Mouse (Mus musculus): ENCODE data around the gene Rgmb.

Rgmb gene

GRCm38 (mm10) chr17:15830766-15831644 is at the start of gene Rgmb:
TSS of gene Rgmb (minus strand) at chr17:15831039.
- no peak for DNase-seq (ENCODE audit: low read depth)

DNA sequence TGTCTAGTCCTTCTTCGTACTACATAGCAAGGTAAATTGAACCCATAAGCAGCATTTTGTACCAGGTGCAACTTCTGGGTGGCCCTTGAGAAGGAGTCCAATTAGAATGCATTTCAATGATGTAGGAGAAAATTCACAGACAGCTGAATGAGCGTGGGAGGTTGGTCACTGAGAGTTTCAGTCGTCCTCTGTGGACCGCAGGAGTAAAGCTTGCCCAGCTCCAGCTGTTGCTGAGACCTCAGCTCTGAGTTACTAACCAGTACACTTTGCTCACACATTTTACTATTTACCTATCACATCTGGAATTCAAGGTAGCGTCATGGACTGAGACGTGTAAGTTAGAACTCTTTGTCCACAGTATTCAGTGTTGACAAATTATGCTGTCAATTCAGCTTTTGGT is 43.9 kb upstream of the Rgmb start:
- no peak for DNase-seq (ENCODE audit: low read depth)

DNA sequence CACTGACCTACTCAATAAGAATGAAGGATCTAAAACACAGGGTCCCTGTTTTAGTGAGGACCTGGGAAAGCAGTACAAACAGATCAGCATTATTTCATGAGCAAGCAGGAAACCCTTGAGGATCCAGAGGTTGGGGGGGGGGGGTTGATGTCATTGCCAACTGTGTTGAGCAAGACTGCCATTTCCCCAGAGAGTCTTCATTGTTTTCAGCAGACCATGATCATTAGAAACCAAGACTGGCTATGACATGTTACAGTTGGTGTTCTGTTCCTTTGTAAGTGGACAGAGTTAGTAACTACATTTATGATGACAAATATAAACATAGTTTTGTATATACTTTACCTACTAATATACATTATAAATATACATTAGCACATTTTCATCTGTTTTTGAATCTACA is 41.3 kb upstream of the Rgmb start:
- no peak for DNase-seq (ENCODE audit: low read depth)

- DNase-seq (ENCODE audit: low read depth) = no peak
Measured at GRCm38 (mm10) chr17:15865249-15865648, 34.4 kb upstream of the Rgmb start.

DNA sequence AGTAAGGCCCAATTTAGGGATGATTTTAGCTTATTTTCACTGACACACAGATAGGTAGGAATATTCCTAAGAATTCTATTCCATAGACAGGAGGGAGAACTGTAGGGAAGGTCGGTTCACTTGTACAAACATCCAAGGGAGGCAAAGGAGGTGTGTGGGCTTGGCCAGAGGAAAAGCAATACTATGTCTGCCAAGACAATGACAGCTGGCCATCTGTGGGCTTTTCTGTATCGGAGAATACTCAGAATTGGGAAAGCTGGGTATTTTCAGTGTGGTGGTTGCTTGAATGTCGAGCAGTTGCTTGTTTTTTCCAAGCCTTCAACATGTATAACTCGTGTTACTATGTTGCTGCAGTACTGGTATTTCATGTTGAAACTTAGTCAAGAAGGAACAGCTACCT is 31.5 kb upstream of the Rgmb start:
- DNase-seq (ENCODE audit: low read depth) = no peak

GRCm38 (mm10) chr17:15853121-15853520 is 22.3 kb upstream of the Rgmb start:
- DNase-seq (ENCODE audit: low read depth) = no peak

- DNase-seq (ENCODE audit: low read depth) = no peak
Measured at GRCm38 (mm10) chr17:15850544-15850943, 19.7 kb upstream of the Rgmb start.

DNA sequence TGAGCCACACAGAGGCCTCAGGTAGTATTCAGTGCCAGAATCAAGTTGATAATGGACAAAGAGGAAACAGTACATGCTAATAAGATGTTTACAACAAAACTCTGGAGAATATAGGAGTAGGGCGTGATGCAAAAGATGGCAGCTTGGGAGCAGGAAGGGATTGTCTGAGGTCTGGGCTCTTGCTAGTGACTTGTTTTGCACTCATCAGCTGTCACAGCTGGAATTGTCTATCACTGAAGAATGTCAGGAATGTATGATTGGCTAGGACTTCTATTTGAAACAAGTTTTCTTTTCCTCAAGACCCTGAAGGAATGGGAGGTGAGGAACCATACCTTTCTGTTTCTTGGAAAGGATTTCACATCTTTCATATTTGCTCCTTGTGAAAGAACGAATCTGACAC is 10.6 kb upstream of the Rgmb start:
- no peak for DNase-seq (ENCODE audit: low read depth)

DNA sequence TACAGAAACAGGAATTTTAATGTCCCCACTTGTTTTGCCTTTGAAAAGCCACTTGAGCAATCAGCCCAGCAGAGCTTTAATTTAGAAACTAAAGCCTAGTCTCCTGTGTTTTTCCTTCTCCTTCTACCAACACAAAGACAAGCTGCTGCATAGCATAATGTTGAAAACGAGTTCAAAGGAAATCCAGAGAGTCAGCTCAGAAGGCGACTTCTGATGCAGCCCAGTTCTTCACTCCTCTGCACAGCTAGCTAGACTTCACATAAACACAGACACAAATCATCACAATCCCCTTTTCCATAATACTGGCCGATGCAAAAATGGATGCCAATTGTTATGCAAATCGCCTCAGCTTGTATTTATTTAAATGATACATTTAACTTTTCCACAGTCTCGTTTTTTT is 1.6 kb upstream of the Rgmb start:
- no peak for DNase-seq (ENCODE audit: low read depth)

DNA sequence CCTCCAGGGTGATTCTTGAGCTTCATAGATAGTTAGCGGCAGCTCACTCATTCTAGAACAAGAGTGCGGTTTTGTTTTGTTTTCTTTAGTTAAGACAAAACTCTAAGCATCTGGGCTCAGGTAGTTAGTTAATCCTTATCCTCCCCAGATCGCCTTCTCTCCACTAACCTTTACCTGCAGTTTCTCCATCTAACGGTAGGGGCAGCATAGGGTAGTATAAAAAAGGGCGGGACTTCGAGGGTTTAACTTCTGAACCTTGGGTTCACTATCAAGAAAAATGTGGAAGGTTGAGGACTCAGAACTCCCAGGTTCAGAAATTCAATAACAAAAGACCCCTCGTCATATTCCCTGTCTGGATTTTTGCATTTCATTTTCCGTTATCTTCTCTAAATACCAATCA is 971 bp upstream of the Rgmb start:
- no peak for DNase-seq (ENCODE audit: low read depth)

DNA sequence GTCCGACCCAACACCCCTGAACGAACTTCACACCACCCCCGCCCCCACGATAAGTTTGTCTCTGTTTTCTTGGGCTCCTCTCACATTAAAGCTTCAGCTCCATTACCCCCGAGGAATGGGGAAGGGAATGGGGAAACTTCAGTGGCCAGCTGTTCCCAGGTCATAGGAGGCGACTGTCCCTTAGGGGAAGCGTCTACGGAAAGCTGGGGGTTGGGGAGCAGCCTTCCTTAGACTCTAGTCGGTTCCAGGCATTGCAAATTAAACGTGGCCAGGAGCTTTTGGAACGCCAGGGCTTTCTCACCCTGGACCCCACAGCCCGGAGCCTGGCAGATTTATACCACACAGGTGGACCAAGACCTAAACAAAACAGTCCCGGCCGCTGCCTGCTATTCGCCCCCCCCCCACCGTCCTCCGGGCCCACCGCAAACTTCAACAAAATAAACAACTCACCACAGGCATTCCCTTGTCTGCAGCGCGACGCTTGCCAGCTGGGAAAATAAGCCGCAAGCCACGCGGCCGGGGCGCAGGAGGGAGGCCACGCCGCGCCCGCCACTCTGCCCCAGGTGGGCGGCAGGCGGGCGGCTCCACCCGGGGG is 571 bp downstream of the Rgmb start:
- no peak for DNase-seq (ENCODE audit: low read depth)

DNA sequence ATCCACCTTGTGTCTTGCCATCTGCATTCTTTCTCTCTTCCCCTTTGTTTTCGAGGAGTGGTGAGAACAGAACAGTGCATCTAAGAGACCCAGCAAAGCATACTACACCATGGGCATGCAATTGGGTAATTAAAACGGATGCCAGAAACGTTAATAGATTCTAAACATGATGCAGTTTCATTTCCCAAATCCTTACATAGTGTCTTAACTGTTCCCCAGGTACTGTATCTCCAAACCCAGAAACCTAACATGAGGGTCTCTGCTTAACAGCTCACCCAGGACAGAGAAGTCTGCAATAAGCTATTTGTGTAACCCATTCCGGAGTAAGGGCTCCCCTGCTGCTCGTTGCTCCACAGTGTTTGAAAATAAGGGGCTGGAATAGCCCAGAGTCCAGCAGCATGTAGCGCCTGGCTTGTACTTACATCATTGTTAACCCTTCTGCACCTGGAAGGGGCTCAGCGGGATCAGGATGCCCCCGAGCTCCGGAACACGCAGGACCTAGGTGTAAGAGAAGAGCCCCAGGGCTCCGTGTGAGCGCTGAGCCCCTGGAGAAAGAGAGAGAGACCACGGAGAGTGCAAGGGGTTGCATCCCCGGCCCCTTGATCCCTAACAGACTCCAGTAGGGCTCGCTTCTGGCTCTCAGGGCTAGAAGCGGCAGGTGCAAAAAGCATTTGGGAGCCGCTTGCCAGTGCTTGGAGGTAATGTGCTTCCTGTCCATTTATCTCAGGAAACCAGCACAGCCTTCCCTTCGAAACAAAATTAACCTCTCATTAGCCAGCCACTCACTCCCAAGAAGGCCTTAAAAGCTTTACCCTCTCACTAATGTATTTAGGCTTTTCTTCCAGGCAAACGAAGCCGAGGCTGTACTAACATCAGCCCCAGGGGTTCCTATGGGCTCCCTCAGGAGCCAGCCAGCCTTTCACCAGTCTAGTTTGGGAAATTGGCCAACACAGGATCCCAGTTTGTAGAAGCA is 1.4 kb downstream of the Rgmb start:
- DNase-seq (ENCODE audit: low read depth) = no peak

DNA sequence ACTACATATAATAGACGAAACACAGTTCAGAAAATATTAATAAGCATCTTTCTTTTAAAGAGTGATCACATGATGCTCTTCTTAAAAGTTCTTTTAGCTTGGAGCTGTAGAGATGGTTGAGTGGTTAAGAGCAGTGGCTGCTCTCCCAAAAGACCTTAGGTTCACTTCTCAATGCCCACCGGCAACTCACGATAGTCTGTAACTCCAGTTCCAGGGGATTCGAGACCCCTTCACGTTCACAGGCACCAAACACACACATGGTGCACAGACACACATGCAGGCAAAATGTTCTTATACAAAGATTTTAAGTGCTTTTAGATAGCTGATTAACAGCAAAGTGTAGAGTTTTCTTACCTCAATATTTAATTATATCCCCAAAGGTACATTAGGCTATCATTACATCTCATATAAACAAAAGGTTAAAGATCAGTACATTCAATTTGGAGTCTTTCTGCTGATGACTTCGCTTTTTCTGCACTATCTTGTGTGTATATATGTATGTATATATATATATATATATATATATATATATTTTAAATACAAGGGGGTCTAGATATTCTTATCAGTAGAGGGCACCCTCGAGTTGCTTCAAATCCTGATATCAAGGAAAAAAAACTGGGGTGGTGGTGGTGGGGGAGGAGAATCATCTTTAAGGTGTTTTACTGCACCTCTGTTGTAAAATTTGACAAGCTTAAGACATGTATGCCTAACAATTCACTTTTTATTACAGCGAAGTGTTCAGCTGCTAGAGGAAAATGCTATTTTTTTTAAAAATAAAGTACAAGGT is 2.5 kb downstream of the Rgmb start:
- no peak for DNase-seq (ENCODE audit: low read depth)

GRCm38 (mm10) chr17:15826928-15827327 is 3.9 kb downstream of the Rgmb start:
- DNase-seq (ENCODE audit: low read depth) = no peak

- peak; percentile 96 for DNase-seq (ENCODE audit: low read depth)
Measured at GRCm38 (mm10) chr17:15826444-15826909, 4.4 kb downstream of the Rgmb start.

DNA sequence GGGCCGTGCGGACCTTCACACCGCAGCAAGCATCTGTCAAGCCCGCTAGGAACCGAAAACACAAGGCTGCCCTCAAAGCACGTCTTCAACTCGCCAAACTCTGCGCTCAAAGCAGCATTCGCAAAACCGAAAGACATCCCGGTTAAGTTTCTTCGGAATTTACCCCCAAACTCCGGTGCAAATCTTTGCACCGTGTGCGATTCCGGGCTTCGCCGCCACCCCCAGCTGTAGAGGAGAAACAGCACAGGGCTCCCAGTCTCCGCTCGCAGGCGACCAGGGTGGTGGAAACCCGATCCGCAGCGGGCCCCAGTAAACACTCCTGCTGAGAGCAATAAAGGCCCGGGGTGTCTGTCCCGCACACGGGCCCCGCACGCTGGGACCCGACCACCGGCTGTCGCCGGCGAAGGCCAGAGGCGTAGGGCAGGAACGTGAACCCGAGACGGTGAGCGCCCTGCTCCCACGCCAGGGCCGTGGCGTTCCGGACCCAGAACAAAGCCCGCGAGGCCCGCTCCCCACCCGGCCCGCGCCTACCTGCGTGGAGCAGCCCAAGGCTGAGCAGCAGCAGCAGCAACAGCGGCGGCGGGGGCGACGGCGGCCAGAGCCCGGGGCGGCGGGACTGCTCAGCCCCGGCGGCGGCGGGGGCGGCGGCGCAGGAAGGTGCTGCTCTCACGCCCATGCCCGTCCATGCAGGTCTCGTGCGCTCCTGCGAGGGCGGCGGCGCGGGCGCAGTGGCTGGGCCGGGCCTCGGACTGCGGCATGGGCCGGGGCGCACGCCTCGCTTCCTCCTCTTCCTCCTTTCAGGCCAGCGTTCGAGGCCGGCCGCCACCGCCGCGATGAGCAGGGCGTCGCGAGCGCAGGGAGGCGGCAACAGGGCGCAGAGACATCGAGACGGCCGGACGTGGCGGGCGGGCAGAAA is 5.1 kb downstream of the Rgmb start:
- no peak for DNase-seq (ENCODE audit: low read depth)

GRCm38 (mm10) chr17:15824854-15825253 is 6.0 kb downstream of the Rgmb start:
- DNase-seq (ENCODE audit: low read depth) = no peak

GRCm38 (mm10) chr17:15824337-15824736 is 6.5 kb downstream of the Rgmb start:
- DNase-seq (ENCODE audit: low read depth) = no peak

- DNase-seq (ENCODE audit: low read depth) = no peak
Measured at GRCm38 (mm10) chr17:15823838-15824237, 7.0 kb downstream of the Rgmb start.

- no peak for DNase-seq (ENCODE audit: low read depth)
Measured at GRCm38 (mm10) chr17:15823215-15823614, 7.6 kb downstream of the Rgmb start.
